Mouse (Mus musculus): ENCODE measurements around the gene Hmg20a. TPM values are rescaled to one million over a fixed set of nuclear protein-coding genes. Genes with fewer than 3 reads are reported as not detected.
"Not testable (repeated sequence)": the region's sequence is repeated elsewhere in the genome, so short reads cannot be mapped to it uniquely, and the experiment has no call there.

Hmg20a gene
- total RNA-seq, 2 experiments from 2014 or later, result 16.6 to 18.2 TPM

DNA sequence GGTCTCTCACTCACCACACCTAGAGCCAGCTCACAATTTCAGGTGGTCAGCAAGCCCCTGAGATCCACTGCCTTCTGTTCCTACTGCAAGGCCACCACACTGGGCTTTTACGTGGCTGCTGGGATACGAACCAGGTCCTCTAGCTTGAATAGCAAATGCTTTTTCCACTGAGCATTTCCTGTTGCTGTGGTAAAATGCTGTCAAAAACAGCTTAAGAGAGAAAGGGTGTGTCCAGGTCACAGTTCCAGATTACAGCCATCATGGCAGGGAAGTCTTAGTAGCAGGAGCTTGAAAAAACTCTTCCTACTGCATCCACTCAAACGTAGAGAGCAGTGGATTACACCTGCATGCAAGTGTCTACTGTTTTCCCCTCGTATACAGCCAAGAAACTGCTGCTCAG is 6.5 kb downstream of the Hmg20a start:
- intact Hi-C loops (cut with DNase I; ENCODE audit: low total_unique reads), result no loop called here
- DNase-seq, result no peak

DNA sequence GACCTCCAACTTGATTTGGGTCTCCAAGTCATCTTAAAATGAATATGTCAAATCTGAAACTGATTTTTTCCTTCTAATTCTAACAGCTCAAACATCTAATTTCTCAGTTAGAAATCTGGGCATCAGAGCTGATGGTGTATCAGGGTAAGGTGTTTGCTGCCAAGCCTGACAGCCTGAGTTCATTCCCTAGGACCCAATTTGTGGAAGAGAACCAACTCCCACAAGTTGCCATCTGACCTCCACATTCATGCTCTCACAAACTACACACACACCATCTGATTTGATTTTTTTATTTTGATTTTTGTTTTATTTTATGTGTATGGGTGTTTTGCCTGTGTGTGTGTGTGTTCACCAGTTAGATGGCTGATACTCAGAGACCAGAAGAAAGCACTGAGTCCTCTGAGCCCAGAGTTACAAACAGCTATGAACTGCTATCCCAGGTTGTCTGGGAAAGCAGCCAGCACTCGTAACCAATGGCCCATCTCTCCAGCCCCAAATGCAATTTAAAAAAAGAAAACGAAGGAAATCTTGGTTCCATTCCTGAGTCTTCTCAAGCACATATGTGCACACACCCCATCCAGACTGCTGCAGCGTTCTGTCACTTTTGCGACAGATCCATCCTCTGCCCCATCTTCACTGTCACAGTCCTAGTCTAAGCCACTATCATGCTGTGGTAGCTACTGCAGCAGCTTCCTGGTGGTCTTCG is 17.6 kb downstream of the Hmg20a start:
- peak; percentile 18 for DNase-seq
- intact Hi-C loops (cut with DNase I; ENCODE audit: low total_unique reads), result no loop called here

DNA sequence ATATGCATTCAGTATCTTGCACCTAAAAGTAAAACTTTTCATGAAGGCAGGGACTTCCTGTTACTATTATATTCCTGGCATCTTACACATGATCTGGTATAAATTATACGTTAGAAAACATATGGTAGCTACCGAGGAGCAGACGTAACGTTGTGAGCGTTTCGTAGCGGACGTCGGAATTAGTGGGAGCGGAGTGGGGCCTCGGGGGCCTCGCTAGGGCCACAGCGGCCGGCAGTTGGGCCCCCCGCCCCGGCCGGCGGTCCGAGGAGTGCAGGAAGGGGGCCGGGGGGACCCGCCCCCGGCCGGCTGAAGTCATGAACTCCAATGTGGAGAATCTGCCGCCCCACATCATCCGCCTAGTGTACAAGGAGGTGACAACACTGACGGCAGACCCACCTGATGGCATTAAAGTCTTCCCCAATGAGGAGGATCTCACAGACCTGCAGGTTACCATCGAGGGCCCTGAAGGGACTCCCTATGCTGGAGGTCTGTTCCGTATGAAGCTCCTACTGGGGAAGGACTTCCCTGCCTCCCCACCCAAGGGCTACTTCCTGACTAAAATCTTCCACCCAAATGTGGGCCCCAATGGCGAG is 19.0 kb downstream of the Hmg20a start:
- intact Hi-C loops (cut with DNase I; ENCODE audit: low total_unique reads); DNase-seq: not testable (repeated sequence)

DNA sequence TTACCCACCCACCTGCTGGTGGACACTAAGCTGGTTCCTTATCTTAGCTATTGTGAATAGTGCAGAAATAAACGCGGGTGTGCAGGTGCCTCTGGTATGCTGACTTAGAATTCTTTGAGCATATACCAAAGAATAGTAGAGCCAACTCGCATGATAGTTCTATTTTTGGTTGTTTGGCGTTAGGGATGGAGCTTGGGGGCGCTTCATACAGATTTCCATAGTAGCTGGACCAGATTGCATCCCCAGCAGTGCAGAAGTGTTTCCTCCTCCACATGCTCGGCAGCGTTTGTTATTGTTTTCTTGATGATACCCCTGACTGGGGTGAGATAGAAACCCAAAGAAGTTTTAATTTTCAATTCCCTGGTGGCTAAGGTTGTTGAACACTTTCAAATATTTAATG is 21.3 kb downstream of the Hmg20a start:
- no peak for DNase-seq
- intact Hi-C loops (cut with DNase I; ENCODE audit: low total_unique reads), result no loop called here

DNA sequence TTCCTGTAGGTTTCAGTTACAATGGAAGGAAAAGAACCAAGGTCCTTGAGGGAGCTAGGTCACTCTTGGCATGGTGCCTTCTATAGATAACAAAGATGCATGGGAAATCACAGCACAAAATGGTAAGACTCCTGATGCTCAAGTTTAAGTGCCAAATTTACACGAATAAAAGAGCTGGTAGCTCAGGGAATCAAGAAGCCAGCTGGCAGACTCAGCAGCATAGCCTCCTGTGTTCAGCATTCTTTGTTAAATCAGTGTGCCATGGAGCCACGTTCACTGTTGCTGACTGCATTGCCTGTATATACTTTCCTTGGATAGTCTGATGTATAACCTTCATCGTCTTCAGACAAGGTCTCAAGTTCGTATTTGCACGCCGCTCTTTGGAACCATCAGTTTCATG is 33.2 kb downstream of the Hmg20a start:
- DNase-seq, result no peak
- intact Hi-C loops (cut with DNase I; ENCODE audit: low total_unique reads), result no loop called here

DNA sequence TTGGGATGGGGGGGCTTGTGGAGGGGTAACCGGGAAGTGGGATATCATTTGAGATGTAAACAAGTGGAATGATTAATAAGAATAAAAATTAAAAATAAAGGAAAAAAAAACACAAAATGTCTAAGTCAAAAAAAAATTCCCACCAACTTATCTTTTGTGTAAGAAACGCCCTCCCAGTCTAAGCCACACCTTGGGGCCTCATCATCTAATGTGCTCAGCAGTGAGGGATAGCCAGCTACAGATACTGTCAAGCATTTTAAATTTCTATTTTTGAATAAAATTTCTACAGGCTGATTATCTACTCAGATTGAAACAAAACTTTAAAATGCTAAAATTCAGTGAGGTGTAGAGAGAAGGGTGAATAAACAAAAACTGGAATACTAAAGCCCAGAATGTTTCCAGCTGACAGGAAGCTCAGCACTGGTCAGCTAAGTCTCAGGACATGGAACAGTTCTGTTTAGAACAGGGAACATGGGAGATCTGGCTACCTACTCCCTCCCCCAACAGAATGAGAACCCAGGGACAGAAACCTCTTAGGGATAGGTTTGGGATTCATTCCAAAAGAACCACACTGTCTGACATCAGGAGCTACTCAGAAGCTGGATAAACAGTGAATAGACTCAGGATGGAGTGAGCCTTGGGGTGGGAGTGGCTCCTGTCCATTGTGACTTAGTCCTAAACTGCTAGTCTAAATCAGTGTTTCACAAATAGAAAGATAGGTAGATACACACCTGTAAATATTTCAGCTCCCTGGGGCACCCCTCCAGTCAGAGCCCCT is 34.8 kb downstream of the Hmg20a start:
- no peak for DNase-seq
- intact Hi-C loops (cut with DNase I; ENCODE audit: low total_unique reads), result no loop called here

DNA sequence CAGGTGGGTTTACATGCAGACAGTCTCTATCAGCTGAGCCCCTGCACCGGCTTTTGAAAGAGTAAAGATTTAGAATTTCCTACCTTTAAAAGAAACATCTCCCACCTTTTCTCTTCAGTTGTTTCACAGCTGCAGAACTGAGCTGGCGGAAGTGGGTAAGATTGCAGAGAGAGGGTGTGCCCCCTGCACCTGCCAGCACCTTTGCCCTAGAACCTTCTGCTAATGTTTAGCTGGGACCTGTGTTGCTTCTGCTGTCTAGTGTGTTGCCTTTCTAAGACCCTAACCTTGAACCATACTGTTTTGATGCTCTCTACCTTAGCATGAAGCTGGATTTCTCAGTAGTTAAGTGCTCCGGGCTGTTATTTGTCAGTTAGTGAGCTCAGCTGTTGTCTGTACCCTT is 38.0 kb downstream of the Hmg20a start:
- intact Hi-C loops (cut with DNase I; ENCODE audit: low total_unique reads), result no loop called here
- no peak for DNase-seq

DNA sequence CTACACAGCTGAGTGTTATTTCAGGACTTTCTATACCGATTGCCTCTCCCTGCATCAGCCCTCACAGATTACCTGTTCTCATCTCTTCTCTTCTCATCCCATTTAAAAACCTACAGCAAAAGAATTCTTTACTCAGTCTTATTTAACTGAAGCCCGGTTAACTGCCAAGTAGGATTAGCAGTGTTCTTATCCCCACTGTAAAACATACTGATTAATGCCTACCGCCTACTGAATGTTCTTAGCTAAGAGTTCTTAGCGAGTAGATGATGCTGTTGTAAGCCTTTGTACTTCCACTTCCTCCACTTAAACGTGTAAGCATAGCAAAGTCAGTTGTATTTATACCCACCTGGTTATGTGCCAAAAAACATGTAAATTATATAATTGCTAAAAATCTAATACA is 42.6 kb downstream of the Hmg20a start:
- intact Hi-C loops (cut with DNase I; ENCODE audit: low total_unique reads), result no loop called here
- no peak for DNase-seq

DNA sequence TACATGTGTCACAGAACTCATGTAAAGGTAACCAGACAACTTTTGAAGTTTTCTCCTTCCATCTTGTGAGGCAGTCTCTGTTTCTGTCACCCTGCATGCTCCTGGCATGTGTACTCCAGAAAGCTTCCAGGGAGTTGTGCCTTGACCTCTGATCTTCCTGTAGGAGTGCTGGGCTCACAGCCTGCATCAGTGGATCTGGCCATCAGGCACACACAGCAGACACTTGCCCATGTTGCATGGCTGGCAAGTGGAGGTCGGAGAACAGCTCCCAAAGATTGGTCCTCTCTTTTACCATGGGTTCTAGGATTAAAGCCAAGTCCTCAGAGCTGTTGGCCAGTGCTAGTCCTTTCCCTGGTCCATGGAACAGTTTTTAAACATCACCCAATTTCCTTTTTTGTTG is 44.2 kb downstream of the Hmg20a start:
- intact Hi-C loops (cut with DNase I; ENCODE audit: low total_unique reads), result no loop called here
- no peak for DNase-seq

DNA sequence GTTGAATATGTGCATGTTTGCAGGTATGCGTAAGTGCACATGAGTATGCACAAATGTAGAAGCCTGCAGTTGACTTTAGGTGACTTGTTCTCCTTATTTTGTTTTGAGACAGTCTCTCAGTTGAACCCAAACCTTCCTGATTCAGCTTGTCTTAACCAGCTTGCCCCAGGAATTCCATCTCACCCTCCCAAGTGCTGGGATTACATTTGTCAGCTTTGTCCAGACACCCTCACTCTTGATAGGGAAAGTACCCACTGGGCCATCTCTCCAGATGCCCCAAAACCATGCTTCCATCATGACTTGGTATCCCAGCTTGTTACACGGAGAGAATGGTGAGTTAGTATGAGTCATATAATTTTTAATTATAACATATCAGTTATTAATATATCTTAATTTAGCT is 44.6 kb downstream of the Hmg20a start:
- intact Hi-C loops (cut with DNase I; ENCODE audit: low total_unique reads), result no loop called here
- no peak for DNase-seq

DNA sequence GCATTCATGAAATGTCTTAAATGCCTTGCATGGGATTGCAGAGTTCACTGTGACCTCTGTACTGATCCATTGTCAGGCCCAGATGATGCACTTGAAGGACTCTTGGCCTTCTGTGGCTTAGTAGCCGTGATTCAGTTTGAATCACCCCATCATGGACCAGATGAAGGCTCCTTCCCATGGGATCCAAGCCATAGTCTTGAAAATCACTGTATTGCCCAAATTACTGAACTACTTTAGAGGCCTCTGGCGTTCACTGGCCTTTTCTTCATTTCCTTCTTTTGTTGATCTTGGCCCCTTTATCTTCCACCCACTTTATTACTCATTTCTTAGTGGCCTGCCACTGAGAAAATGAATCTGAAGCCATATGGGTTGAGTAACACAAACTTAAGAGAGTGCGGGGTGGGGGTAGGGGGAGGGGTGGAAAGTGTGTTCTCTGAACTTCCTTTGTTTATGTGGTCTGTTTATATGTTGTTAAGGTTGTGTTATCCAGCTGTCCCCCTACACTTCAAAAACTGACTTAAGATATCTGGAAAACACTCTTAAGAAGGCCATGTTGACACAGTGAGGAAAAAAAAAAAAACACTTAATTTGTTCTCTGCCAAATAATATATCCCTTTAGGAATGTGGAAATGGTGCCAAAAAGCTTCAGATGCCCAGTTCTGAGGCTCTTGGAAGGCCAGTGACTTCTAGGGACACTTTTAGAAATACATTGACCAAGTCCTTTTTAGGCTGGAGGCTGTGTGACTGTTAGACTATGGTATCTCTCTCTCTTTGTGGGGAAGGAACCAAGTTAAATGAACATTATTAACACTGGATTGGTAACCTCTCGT is 45.5 kb downstream of the Hmg20a start:
- DNase-seq, result peak; percentile 6
- intact Hi-C loops (cut with DNase I; ENCODE audit: low total_unique reads), result no loop called here

DNA sequence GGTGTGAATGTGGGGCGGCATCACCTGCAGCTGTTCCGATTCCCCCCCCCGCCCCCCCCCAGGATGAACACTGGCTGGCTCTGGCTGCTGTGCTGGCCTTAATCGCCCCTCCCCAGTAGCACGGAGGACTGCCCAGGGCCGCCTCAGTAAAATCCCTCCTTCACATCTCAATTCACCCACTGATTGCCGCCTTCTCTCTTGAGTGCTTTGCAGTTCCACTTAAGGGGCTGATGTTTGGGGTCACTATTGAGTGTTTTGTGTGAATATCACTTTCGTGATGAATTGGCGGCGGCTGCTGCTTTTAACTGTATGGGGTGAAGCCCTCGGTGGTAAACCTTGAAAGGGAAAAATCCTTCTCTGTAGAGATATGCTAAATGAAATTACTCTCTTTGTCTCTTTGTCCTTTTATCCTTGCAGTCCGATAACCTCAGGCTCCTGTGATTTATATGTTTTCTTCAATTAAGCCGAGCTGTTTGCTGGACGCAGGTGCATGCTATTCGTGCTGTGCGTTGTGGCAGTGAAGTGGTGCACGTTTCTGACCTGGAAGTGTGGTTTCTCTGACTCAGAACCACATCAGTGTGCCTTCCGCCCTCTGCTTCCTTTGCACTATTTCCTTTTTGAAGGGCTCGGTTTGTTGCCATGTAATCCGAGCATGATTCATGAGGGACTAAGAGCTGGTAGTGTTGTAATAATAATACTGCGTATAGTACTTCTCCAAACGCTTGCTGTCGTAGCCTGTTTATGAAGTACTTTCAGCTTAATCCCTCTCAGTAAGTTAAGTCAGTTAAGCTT is 46.6 kb downstream of the Hmg20a start:
- intact Hi-C loops (cut with DNase I; ENCODE audit: low total_unique reads), result no loop called here
- no peak for DNase-seq

DNA sequence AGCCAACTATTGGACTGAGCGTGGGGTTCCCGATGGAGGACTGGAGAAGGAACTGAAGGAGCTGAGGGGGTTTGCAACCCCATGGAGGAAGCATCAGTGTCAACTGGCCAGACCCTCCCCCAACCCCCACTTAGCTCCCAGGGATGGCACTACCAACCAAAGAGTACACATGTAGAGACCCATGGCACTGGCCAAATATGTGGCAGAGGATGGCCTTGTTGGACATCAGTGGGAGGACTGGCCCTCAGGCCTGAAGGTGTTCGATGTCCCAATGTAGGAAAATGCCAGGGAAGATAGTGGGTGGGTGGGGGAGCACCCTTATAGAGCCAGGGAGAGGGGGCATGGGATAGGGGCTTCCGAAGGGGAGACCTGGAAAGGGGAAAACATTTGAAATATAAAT is 47.8 kb downstream of the Hmg20a start:
- no peak for DNase-seq
- intact Hi-C loops (cut with DNase I; ENCODE audit: low total_unique reads), result no loop called here

DNA sequence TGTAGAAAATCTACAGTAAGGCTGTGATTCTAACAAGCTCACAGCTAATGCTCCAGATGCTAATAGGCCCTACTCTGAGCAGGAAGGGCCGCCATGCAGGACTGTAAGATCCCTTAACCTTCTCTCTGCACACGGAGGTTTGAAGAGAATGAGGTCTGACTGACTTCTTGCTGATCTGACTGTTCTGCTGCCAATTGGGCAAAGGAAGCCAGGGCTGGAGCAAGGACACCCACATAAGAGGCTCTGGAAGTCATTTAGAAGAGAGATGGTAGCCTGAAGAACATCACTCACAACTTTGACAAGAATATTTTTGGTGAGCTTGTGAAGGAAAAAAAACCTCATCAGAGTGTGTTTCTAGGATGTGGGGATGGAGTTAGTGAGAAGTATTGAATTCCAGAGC is 51.2 kb downstream of the Hmg20a start:
- intact Hi-C loops (cut with DNase I; ENCODE audit: low total_unique reads), result no loop called here
- DNase-seq, result peak; percentile 25

DNA sequence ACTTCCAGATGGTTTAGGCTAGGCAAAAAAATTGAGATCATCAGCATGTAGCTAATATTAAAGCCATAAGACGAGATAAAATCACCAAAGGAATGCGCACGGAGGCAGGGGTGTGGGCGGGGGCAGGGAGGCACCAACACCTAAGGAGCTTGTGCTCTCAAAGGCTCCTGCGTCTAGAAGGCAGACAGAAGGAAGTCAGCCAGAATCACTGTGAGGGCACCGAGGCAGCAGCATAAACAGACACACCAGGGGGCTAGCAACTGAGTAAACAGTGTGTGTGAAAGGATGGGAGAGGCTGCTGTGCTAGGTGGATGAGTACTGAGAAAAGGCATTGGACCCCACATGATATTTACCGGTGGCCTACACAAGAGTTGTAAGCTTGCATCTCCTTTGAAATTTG is 51.9 kb downstream of the Hmg20a start:
- no peak for DNase-seq
- intact Hi-C loops (cut with DNase I; ENCODE audit: low total_unique reads), result no loop called here

DNA sequence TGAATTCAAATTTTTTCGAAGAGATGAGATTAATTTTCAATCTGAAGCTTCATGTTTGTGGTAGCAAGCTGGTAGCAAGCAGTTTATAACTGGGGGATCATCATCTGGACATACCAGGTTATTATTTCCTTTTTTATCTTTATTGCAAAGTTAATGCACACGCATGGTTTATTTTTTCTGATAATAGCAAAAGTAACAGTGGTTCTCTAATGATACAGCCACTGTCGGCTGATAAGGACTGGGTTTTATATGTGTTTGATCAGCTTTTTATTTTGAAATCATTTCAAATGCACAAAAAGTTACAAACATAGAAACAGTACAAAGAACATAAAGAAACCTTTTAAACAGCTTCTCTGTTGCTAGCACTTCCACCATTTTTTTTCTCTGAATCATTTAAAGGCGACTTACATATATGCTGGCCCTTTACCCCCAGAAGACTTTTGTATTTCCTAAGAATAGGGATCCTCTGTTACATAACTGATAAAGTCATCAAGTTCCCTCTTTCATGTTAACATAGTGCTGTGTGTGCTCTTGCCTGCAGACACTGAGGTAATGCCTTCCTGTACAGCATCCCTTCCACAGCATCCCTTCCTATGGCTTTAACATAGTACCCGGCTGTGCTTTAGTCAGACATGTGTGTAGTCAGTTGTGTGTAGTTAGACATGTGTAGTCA is 60.7 kb downstream of the Hmg20a start:
- intact Hi-C loops (cut with DNase I; ENCODE audit: low total_unique reads), result no loop called here
- no peak for DNase-seq

DNA sequence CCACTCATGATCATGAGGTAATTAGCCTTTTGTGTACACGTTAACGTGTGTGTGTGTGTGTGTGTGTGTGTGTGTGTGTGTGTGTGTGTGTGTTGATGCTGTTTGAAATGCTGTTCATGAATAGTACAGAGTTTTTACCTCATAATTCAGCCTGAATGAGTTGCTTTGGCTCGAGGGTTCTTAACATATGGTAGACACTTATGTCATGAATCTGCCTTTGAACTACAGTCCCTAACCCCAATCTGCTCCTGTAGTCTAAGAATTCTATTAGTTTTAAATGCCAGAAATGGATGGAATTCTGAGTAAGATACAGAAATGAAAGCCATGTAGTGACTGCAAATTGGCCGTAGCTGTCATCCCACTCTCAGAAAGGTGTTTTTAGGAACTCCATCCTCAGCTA is 64.2 kb downstream of the Hmg20a start:
- no peak for DNase-seq
- intact Hi-C loops (cut with DNase I; ENCODE audit: low total_unique reads), result no loop called here

DNA sequence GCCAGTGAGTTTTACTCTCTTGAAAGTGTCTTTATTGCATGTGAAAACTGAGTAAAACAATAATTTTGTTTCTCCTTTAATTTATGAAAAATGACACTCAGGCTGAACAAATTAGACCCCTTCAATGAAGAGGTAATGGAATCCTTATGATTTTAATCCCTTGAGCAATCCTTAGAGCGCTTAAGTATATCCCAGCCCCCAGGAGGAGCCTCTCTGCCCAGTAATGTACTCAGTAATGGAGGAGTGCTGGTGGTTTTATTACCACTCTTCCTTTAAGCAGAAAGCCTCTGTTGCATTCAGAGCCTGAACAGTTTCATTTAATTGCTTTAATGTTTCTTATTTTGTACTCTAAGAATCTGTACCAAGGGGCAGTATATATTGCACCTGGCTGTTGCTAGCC is 67.0 kb downstream of the Hmg20a start:
- no peak for DNase-seq
- intact Hi-C loops (cut with DNase I; ENCODE audit: low total_unique reads), result no loop called here

DNA sequence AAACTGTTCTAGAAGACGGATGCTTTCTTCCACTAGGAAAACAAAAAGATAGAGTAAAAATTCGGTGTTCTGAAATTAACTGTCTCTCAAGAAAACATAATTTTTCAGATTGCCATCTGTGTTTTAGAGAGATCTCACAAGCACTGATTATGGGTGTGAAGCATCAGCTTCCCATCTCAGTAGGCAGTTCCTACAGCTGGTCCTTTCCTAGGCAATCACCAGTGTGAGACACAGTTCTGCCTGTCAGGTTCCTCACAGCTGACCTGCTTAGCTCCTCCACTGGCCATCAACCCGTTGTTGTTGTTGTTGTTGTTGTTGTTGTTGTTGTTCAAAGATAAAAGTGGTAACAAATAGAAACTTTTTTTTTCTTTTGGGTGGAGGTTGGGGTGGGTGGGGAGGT is 67.7 kb downstream of the Hmg20a start:
- intact Hi-C loops (cut with DNase I; ENCODE audit: low total_unique reads), result no loop called here
- no peak for DNase-seq

Measured in gastrocnemius, postnatal 14 days (tissue).